Mouse (Mus musculus): Measurements from ENCODE around the gene Wfdc21.
A peak's percentile ranks its signal among the peaks of the same experiment; 100 is the strongest.

The Wfdc21 gene

DNA sequence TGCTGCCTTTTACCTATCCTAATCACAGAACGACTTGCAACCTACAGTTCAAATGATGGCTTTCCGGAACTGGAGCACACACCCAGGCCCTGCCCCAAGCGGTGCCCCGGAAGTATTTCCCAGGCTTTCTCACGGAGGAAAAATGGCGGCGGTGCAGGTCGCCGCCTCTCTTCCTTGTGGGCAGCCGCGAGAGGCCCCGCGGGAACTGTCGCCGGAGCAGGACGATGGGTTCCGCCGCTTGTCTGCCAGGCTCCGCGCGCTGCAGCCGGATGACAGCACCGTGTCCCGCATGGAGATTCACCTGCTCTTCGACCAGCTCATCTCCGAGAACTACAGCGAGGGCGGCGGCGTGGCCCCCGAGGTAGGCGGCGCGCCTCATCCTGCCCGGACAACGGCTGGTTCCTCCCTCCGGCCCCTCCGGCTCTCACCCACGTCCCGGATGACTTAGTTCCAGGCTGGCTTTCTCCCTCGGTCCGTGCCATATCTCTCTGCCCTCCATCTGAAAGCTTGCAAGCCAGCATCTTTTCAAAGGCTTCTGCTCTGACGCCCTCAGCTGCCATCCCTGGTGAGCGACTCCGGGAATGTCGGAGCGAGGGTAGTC is 6.9 kb downstream of the Wfdc21 start, which contains the start of gene Heatr6:
Gene Heatr6, plus strand, starts transcription at position 116 of the 601 bp plus-strand sequence.
- DNase-seq (ENCODE audit: low read depth, low spot score): peak; percentile 95

DNA sequence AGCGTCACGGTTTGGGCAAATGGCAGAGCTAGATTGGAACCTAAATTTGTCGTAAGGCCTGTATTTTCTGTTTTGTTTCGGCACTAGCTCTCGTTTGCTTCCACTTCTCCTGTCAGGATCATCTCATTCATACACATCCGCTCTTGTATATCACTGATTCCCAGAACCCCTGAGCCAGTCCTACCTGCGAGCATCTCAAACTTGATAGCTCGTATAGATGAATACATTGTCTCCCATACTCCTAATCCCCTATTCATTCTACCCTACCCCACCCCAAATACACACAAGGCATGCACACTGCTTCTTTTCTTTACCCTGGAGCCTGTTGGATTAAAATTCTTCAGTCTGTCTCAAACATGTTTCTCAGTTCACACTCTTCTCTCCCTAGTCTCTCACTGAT is 7.5 kb downstream of the Wfdc21 start:
- no peak for DNase-seq (ENCODE audit: low read depth, low spot score)

DNA sequence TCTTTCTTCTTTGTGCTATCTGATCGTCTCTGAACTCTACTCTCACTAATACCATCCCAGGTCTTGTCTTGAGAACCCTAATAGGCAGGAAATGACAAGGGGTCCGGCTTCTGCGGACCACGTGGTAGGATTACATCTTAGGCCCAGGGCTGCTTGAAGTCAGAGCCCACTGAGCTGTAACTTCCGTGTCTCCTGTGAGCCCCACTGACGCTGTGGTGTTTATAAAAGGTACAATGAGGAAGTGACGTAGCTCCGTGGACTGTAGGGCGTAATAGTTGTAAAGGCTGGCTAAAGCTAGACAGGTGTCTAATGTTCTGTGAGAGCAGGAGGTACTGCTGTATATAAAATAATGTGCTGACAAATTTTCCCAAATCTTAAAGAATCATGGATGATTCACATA is 20.6 kb downstream of the Wfdc21 start:
- no peak for DNase-seq (ENCODE audit: low read depth, low spot score)

GRCm38 (mm10) chr11:83768976-83769375 is 22.2 kb downstream of the Wfdc21 start:
- DNase-seq (ENCODE audit: low read depth, low spot score): no peak

DNA sequence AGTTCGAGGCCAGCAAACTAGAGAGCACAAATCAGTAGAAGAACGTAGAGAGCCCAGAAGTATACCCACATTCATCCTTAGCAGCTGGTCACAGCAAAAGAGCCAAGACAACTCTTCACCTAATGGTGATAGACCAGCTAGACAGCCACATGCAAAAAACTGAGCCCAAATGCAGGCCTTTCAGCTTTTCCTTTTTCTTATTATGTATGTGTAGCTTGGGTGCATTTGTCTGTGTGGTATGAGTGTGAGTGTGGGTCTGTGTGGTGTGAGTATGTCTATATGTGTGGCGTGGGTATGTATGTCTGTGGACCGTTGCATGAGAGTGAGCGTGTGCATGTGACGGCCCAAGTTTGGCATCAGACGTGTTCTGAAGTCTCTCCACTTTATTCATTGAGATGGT is 24.3 kb downstream of the Wfdc21 start:
- DNase-seq (ENCODE audit: low read depth, low spot score): no peak

DNA sequence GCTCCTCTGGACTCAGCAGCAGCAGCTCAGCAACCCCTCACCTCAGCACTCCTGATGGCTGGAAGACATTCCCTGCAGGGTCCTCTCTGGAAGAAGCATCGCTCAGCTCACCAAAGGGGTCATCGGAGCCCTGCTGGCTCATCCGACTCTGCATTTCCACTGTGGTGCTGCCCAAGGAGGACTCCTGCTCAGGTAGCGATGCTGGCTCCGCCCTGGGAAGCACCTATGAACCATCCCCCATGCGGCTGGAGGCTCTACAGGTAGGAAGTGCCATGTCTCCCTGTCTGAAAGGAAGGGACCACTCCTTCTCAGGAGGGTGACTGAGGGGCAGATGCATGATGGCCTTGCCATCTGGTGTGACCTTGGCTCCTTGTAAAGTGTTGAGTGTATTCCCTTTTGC is 25.6 kb downstream of the Wfdc21 start:
- DNase-seq (ENCODE audit: low read depth, low spot score): no peak

DNA sequence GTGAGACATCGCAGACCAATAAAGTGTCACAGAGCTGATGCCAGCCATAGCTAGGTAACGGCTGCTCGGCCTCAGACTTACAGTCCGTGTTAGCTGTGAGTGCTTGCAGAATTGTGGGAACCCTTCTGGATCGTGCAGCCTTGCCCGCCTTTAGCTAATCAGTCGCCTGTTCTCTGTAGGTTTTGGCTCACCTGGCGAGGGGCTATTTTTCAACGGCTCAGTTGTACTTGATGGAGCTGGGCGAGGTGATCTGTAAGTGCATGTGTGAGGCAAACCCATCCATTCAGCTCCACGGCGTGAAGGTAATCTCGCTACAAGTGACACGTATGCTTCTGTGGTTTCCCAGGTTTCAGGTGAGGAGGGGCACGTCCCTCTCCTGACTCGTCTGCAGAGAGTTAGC is 27.0 kb downstream of the Wfdc21 start:
- DNase-seq (ENCODE audit: low read depth, low spot score): no peak

- DNase-seq (ENCODE audit: low read depth, low spot score): no peak
Measured at GRCm38 (mm10) chr11:83774324-83774723, 27.6 kb downstream of the Wfdc21 start.

DNA sequence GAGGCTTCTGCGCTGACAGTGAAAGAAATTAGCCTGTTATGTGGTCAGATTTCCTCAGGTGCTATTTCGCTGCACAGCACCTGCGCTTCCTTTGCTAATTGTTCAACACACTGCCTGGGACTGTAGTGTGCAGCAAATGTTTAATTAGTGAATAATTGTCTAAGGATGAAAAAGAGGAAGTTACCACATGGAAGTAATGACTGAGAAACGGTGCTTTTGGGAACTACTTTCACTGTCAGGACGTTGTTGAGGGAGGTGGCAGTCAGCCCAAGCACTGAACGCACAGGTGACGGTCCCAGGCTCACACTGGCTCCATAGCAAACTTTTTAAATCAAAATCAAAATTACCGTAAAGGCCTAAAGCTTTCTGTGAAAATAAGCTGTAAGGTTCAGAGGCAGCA is 30.1 kb downstream of the Wfdc21 start:
- no peak for DNase-seq (ENCODE audit: low read depth, low spot score)

- no peak for DNase-seq (ENCODE audit: low read depth, low spot score)
Measured at GRCm38 (mm10) chr11:83783931-83784600, 37.3 kb downstream of the Wfdc21 start.

- DNase-seq (ENCODE audit: low read depth, low spot score): peak; percentile 52
Measured at GRCm38 (mm10) chr11:83784661-83785060, 37.9 kb downstream of the Wfdc21 start.

DNA sequence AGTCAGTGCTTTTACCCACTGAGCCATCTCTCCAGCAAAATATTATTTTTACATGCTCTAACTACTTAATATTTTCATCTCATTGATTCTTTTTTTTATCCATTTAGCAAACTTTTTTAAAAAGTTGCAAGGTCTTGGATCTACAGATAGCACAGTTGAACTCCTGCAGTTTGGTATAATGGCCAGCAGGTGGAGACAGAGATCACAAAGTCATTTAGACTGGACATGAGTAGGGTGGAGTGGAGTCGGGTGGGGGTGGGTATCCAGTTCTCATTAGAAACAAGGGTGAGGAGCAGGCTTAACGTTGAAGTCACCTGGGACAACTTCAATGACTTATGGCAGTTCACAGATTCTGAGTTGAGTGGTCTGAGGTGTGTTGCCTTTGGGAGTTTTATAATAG is 38.6 kb downstream of the Wfdc21 start:
- DNase-seq (ENCODE audit: low read depth, low spot score): peak; percentile 86

DNA sequence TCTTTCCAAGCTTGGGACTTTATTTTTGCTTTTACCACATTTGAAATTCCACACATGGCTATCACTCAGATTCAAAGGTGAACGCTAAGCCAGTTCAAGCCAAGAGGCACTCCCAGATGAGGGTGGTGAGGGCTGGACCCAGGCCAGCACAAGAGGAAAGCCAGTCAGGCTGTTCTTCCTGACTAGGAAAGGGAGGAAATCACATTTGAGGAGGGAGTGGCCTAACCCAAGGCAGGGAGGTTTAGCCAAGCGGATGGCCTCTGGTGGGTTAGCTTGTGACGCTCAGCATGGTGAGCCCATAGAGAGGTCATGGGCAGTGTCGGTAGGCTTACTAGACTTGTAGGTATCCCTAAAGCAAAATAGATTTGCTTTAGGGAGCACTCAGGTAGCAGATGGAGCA is 40.1 kb downstream of the Wfdc21 start:
- DNase-seq (ENCODE audit: low read depth, low spot score): no peak

- DNase-seq (ENCODE audit: low read depth, low spot score): peak; percentile 72
Measured at GRCm38 (mm10) chr11:83787401-83788021, 40.8 kb downstream of the Wfdc21 start.

DNA sequence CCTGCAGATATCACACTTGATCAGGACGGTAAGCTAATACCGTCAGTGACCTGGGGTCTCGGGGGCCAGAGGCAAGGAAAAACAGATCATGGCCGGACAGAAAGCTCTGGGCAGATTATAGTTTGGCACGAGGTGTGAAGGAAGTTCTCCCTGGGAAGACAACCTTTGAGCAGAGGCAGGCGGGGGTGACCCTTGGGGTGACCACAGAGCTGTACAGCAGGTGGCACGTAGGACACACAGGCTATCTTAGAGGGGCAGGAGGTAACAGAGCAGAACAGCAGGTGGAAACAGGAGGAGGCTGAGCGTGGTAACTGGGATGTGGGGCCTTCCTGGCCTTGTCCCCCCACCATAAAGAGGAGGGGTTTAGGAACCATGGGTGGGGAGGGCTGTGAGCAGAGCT is 41.6 kb downstream of the Wfdc21 start:
- no peak for DNase-seq (ENCODE audit: low read depth, low spot score)

- no peak for DNase-seq (ENCODE audit: low read depth, low spot score)
Measured at GRCm38 (mm10) chr11:83789259-83789658, 42.5 kb downstream of the Wfdc21 start.

GRCm38 (mm10) chr11:83791133-83791532 is 44.4 kb downstream of the Wfdc21 start:
- DNase-seq (ENCODE audit: low read depth, low spot score): no peak

GRCm38 (mm10) chr11:83792316-83792914 is 45.7 kb downstream of the Wfdc21 start:
- DNase-seq (ENCODE audit: low read depth, low spot score): no peak

DNA sequence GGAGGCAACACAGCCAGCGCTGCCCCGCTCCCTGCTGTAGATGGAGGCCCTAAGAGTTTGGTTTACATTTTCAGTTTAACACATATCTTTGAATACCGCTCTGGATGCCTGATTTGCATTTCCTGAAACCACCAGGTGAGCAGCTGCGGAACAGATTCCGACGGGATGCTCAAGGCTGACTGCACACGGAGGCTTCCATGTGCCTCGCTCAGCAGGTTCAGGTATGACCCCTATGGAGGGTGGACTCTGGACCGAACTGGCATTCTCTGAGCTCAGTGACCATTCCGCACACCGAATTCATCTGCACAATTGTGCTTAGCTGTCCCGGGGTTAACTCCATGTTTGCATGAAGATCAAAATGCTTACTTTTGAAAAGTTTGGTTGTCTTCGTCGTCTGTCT is 46.5 kb downstream of the Wfdc21 start:
- DNase-seq (ENCODE audit: low read depth, low spot score): no peak

DNA sequence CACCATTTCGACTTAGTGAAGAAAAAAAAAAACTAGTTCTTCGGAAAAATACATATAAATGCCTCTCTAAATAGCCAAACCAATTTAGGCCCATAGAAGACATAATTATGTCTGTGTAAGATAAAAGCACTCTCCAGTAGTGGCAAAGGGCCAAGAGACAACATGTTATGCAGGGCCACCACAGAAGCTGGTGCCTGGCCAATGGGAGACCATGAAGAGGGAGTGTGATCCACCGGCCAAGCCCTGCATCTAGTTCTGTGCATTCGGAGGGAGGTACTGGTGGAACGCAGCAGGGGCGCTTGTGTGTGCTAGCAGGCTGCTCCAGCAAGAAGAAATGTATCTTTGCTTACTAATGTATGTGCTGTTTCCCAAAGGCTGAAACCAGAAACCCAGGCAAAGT is 49.4 kb downstream of the Wfdc21 start:
- DNase-seq (ENCODE audit: low read depth, low spot score): no peak

DNA sequence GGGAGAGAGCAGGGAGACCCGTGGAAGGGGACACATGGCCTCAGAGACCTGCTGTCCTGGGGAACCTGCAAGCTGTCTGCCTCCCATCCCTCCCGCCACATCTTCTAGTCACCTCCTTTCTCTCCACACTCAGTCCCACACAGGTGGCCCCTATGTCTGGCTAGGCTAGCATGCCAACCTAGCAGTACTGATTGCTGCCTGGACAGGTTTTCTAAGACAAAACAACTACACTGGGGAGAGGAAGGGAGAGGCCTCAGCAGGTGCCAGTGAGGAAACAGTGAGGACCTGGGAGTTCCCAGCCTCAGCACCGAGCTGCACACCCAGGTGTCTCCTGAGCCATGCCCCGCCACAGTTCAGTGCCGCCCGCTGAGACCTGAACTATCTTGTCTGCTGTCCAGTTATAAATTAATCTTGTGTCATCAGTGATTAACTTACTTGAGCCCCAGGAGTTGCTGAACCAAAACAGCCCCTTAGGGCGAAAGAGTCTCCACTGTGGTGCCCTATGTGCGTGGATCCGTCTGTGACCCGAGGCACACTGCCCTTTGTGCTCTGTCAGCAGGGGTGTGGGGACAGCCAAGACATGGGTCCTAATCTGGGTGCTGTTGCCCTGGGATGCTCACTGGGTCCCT is 50.4 kb downstream of the Wfdc21 start:
- DNase-seq (ENCODE audit: low read depth, low spot score): no peak

DNA sequence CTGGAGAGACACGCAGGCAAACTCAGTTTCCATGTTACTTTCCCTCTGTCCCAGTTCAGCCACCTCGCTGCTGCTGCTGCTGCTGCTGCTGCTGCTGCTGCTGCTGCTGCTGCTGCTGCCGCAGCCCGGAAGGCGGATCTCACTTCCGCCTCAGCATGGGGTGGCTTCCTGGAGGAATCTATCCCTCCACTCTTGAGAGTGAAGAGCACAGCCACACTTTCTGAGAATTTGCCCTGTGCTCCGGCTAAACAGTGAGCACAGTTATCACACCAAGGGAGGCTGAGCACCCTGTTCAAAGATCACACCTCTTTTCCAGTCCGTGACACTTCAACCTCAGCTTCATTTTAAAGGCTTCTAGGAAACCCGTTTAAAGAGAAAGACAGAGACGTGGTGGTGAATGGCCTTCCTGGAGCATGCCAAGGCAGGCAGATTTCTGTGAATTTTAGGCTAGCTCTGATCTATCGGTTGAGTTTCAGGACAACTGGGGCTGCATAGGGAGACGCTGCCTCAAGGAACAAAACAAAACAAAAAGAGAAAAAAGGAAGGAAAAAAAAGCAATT is 53.2 kb downstream of the Wfdc21 start:
- peak; percentile 69 for DNase-seq (ENCODE audit: low read depth, low spot score)

Data from ZHBTc4 (cell line).